Mouse (Mus musculus) thymus, postnatal 4 days (tissue): ENCODE data around the gene St3gal4.
"Not testable (repeated sequence)": the region's sequence is repeated elsewhere in the genome, so short reads cannot be mapped to it uniquely, and the experiment has no call there.

Experiments used
- DNase-seq: peaks from one replicate; pipeline ENCODE4 v3.0.0; 2021

Gene St3gal4

DNA sequence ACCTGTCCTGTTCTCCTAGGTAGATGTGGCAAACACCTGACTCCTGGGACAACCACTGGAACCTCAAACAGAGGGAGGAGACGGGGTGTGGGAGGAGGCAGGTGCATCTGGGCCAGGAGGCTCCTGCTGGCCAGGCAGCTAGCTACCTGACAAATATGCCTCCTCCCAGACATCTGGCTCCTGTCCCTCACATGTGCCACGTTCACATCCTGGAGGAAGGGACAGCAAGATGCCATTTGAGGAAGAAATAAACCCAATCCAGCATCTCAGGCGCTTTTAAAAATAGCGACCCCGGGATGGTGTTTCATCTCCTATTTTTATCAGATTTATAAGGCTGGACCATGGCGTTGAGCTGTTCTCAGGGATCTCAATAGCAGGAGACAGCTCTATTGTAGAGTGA lies at the start of gene St3gal4:
TSS of gene St3gal4 (minus strand) at position 101 of the 400 bp plus-strand sequence.
- no peak for DNase-seq

DNA sequence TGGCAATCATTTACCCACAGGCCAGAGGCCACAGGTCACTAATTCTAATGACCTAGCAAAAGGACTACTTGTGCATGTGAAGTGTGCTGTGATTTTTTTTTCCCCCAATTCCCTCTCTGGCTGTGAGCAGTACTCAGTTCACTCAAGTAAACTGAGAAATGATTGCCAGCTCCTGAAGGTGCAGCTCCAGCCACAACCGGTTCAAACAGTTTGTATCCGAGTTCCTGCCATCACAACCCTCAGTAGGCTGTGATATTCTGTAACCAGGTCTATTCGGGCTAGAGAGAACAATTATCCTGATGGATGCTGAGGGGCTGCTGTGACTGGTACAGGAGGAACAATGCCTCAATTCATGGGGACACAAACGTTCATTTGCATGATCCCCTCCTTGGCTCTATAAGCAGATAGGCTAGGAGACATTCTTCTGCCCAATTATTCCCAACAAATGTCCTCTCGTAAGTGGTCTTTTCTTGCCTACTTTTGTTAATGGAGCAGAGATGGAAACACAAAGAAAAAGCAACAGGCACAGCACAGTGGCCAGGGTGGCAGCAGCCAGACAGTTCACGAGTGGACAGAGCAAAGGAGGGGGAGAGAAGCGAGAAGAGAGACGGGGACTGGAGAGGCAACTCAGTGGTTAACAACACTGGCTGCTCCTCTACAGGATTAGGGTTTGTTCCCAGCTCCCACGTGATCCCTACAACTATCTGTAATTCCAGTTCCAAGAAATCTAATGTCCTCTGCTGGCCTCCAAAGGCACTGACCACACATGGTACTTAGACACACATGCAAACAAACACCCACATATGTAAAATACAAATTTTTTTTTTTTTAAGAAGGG lies 47.9 kb upstream of the St3gal4 start:
- DNase-seq = no peak

DNA sequence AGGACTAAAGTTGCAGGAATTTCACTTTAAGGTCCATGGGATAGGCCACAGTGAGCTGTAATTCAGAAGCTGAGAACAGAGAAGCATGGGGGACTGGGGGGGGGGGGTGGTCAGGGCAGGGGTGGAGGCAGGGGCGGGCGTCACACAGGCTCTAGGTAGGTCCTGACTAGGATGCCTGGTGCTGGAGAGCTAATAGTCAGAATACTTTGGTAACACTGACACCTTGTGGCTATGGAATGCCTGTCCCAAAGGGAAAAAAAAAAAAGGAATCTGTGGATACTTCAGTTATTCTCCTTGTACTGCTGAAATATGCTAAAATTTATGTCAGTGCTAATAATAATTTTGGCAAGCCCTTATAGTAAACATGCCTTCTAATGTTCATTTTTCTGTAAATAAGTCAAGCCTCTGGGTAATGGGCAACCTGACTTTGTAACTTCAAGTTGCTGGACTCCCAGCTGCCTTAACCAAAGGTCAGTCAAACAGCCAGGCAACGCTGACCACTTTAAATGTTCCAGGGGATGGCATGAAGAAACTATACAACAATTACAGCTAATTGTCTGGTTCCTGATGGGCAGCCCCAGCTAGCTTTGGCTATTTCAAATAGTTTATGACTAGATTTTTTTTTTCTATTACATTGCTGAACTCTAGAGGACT lies 47.2 kb upstream of the St3gal4 start:
- no peak for DNase-seq

DNA sequence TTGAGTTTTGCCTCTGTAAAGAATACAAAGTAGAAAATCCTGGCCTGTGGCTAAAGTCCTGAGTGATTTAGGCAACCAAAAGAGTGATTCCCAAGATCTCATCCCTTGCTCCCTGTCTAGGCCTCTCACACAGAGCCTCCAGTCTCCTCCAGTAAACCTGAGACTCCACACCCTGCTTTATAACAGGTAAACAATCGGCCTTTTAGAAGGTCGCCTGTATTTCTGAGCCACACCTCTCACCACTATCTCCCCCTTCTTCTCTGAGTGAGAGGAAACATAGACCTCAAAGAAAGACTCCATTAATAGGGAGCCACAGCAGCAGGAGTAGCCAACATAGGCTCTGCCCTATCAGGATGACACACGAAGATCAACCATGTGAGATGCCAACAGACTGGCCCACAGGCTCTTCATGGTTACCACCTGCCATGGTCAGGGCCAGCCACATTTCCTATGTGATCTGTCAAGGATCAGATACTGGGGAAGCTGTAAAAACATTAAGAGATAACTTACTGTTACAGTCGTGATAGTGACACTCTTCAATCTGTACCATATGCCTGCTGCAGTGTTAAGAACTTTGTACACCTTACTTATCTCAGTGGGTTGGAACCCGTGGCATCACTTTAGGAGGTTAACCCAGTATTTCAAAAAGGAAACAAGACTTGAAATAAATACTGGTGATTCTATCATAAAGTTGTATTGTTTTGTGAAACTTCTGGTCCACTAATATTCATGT lies 45.2 kb upstream of the St3gal4 start:
- no peak for DNase-seq

DNA sequence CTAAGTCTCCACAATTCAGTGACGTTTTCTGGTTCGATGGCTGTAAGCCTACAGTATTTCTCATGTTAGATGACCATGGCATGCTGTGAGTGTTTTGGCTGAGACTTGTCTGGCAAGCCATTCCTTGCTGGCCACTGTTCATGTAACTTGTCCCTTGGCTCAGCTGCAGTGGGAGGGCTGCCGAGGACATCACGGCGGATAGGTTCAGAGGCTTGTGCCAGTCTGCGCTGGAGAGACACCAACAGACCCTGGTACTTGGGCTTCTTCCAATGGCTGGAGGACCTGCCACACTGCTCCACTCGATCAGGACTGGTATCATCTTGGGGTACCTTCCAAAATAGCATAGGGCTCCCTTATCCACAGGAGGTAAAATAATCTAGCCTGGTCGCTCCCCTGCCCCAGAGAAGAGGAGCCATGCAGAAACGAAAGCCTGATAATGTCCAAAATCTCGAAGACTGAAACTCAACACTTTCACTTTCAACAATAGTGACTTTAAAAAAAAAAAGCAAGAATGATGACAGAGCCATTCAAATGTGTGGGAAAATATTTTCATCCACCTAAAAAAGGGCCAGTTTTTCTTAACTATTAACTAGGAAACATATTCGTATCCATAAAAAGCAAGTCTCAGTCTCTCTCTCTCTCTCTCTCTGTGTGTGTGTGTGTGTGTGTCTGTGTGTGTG lies 44.1 kb upstream of the St3gal4 start:
- DNase-seq = no peak

DNA sequence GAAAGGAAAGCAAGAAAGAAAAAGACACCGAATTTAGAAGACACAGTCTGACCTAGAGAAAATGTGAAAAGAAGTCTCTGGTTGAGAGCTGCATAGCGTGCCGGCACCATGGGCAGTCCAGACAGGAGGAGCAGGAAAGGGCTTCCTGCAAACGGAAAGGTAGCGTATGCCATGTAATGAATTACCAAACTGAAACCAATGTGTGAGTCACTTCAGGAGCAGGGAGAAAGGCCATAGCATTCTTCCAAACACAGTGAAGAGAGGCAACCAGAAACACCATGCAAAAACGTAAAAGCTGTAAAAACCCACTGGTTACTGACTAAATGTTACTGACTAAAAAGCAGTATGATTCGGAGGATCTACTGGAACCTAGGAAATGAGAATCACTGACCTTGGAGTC lies 42.7 kb upstream of the St3gal4 start:
- DNase-seq = no peak

DNA sequence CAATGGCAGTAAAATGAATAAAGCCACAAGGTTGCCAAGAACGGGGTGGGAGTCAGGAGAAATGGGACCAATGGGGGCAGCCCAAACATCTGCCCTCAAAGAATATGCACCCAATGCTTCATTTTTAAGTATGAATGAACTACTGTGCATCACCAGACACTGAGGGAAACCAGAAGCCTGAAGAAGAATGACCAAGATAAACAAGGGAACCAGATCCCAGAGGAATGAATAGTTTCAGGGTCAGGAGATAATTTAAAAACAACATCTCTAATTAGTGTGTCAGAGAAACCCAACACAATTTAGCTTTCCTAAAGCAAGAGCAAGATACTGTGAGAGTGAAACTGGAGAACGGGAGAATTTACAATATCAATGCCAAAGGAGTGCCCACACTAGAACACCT lies 41.6 kb upstream of the St3gal4 start:
- no peak for DNase-seq

DNA sequence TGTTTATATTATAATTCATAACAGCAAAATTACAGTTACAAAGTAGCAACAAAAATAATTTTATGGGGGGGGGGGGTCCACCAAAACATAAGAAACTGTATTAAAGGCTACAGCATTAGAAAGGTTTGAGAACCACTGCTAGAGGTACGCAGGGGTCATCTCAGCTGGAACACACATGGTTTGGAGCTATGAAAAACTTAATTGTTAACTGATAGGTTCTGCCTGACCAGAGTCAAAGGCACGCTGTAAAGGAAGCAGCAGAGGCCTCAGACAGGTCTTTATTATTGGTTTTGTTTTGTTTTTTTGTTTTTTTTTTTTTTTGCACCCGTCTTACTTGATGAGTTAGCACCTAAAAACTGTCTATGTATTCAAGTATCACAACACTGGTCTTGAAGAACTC lies 39.4 kb upstream of the St3gal4 start:
- DNase-seq = no peak

DNA sequence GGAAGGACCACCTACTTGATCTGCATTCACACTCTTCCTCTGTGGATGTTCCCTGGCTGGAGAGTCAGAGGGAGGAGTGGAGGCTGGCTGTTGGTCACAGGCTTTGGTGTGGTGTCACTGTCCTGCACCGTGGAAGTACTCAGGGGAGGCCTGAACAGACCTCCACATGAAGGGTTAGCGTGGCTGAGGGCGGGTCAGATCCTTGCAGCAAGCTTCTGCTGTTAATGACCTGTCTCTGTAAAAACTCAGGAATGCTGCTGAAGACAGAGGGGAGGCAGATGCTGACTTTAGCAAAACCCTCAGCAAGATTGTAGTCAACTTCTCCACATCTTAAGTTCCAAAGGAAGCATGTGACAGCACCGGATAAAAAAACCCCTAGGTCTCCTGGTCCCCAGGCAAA lies 37.8 kb upstream of the St3gal4 start:
- DNase-seq = no peak

DNA sequence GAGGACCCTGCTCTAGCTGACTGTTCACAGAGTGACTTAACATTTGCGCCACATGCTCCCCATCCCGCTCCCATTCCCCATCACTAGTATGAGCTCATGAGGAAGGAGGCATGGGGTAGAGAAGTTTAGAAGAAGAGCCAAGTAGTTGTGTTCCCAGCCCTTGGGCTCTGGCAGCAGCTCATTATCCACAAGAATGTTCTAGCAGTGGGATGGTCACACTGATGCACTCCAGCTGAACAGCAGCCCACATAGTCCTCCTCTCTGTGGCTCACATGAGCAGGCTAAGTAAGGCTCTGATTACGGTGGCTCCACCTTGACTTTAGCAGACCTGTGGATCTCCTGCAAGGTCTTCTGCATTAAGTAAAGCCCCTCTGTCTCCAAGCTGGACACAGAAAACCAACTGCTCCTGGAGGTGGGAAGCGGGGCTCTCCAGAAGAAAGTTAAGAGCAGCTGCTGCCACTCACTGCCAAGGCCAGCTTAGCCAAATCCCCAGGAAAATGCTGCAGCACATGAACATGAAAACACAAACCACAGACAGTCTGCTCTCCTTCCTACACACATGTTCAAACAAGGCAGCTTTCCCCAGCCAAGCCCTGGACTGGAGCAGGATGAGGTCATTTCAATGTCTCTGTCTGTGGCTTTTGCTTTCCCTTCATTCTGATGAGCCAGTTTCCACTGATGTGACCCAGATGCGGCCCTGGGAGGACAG lies 37.1 kb upstream of the St3gal4 start:
- DNase-seq = no peak

DNA sequence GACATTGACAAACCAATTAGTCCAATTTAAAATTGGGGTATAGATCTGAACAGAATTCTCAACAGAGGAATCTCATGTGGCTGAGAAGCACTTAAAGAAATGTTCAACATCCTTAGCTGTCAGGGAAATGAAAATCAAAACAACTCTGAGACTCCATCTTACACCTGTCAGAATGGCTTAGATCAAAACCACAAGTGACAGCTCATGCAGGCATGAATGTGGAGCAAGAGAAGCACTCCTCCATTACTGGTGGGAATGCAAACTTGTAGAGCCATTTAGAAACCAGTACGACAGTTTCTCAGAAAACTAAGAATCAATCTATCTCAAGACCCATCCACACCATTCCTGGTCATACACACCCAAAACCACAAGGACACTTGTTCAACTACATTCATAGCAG lies 33.9 kb upstream of the St3gal4 start:
- DNase-seq = no peak

DNA sequence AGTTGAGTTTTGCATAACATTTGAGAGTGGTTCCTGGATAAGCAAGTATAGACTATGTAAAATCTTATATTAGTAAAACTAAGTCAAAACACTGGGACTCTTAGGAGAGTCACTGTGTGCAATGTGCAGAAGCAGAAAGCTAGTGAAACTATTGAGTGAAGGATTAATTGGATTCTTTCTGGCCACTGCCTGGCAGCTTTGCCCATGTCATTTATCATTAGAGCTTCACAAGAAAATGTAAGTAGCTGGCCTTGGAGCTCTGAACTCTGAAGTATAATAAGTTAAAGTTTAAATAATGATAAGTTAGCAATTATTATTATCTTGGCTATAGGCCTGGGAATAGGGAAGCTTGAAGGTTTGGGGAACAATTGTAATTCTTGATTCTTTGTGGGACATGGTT lies 29.8 kb upstream of the St3gal4 start:
- not testable (repeated sequence) for DNase-seq

DNA sequence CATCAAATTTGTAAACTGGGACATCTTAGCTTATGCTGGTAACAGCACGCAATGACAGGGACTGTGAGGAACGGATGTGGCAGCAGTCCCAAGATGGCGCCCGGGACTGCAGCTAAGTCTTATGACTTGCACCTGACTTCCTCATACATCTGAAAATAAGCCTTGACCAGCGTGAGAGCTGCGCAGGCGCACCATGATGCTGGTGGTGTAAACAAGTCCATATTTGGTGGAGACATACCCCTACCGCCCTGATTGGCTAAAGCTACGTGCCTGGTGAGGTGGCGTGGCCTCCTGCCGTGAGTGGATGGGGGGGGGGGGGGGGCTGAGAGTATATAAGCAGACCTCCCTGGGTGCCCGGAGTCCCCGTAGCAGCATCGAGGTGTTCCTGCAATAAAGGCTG lies 28.2 kb upstream of the St3gal4 start:
- DNase-seq = not testable (repeated sequence)

DNA sequence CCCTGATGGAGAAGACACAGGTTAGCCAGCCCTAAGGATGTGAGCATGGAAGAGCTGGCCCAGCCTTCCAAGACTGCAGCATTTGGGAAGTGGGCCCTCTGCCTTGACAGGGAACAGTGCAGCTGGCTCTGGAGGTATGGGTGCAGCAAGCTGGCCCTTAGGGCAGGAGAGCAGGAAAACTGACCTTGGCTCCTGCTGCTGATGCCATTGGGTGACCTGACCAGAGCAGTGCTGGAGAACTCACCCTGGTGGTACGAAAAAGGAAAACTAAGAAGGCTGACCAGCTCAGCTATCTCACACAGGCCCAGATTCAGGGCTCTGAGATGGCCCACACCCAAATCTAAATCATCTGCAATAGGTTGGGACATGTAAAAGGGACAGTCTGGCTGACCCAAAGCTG lies 26.8 kb upstream of the St3gal4 start:
- DNase-seq = no peak

DNA sequence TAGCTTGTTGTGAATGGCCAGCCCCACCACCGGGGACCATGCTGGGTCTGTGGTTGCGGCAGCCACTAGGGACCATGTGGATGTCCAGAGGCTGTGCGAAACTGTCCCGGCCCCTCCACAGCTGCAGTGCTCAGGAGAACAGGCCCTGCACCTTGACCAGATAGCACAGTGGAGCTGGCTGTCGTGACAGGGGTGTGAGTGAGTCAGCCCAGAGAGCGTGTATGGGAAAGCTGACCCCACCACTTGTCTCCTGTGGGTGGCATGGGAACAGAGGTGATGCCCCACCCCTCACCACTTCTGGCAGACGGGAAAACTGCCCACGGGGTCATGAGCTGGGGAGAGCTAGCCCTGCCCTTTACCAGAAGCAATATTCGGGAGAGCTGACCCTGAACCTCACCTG lies 26.1 kb upstream of the St3gal4 start:
- DNase-seq = no peak

DNA sequence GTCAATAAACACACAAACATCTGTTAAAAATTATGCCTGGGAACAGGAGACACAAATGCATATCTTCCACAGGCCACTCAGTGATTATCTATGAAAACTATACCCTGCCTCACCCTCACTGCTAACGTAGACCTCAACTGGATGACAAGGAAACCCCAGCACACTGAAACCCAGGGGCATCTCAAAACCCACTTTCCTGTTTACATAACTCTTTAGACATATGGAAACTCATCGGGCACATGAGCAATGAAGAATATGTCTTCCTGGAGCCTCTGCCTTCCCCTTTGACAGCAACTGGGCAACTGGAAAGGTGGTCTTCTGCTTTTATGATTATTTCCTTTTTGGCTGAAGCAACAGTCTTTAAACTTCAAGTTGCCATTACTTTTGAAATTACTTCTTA lies 23.2 kb upstream of the St3gal4 start:
- no peak for DNase-seq

DNA sequence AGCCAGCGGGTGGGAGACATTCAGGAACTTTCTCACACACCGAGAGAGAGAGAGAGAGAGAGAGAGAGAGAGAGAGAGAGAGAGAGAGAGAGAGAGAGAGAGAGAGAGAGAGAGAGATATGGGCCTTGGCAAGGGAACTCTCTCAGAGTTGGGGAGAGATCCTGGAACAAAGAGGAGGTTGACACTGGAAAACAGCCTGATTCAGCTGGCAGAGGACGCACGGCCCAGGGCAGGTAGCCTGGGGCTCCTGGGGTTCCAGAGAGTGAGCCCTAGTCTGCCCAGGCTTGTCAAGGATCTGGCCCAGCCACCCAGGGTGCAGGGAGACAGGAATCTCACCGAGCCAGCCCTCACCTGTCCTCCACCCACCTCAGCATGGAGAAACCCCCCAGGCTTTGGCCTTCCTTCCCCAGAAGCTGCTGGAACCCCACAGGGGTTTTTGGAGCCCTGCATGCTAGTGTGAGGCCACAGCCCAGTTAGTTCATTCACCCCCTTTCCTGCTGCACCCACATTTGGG lies 20.2 kb upstream of the St3gal4 start:
- DNase-seq = no peak

DNA sequence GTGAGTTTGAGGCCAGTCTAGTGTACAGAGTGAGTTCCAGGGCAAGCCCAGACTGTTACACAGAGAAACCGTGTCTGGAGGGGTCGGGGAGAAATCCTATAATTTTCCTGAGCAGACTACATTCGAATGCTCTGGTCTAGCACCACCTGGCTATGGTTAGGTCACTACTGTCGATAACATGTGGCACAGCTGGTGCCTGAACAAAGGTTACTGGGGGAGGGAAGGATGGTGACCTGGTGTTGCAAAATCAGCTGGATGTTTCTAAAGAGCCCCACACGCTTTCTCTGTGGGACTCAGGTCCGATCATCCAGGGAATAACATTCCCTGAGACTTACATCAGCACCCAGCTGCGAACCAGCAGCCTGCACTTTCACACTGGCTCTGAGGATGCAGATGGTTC lies 19.0 kb upstream of the St3gal4 start:
- no peak for DNase-seq

DNA sequence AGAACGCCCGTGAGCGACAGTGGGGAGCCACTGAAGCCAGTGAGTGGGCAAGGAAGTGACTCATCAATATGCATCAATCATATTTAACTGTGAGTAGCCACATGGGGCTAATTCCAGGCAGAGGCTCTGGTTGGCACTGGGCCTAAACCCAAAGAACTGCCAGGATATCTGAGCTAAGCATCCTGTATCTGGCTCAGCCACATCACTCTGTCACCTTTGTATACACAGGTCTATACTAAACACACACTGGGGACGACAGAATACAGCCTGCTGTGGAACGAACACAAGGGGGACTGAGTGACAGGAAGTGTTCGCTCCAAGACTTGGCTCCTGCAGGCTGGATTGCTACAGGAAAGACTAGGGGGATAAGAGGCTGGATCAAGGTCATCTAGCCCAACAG lies 16.5 kb upstream of the St3gal4 start:
- no peak for DNase-seq

DNA sequence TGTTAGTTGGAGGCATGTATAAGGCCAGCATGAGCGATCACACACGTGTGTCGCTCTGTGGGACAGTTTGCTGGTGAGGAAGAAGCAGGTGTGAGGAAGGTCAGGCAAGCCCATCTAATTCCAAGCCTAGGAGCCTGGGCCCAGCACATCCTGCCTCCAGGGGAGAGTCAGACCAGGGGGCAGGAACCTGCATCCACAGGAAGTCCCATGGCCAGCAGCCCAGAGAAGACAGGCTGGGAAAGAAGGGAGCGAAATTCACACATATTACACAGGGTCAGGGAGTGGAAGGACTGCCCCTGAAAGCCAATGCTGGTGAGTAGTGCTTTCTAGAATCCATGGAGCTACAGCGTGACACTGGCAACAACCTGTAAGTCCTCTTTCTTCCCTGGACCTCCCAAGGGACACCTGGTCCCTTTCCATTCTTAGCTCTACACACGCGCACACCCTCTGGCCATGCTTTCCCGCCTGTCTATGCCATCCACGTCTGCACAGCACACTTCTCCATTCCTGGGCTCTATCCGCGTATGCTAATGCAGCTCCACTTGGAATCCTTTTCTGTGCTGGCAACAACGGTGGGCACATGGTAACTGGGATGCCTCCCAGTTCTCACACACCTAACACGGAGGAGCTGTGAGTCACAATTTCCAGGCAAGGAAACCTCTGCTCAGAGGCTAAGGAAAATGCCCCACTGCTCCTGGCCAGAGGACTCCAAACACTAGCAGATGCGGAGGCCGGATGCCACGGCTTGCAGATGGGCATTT lies 12.7 kb upstream of the St3gal4 start:
- no peak for DNase-seq

DNA sequence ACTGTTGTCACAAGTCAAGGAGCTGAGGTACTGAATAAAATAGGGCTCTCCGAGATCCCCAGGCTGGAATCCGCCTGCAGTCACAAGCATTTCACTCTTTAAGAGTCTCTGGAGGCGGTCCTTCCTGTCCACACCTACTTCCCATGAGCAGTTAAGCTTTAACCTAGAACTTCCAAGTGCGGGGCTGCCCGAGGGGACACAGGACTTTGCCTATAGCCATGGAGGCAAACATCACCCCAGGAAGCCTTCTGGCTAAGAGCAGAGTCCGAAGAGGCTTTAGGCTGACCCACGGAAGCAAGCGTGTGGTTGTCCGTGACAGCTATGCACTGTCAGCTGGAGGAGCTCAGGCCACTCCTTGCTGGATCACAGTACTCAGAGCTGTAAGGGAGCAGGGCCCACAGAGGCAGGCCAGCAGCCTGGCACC lies 9.9 kb upstream of the St3gal4 start:
- no peak for DNase-seq

DNA sequence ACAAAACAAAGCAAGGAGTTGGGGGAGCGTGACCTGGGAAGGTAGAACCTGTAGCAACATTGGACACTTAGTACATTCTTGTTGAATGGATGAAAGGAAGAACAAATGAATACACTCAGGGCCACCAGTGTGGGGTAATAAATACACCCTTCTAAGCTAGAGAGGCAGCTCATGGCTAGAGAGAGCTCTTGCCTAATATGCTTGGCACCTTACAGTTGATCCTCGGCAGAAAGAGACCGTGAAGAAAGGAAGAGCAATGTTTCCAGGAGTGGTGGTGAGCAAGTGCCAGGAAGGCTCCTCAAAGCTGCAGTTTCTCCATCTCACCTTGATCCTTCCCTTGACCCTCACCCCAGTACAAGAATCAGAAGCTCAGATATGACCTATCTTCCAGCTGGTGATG lies 9.5 kb upstream of the St3gal4 start:
- no peak for DNase-seq
